Mouse (Mus musculus) small intestine, adult 2 months (tissue): ENCODE measurements around the gene Csnk1g2.

ENCODE experiments used
- CTCF ChIP-seq: fragments of 200-500 bp; IDR thresholded peaks from 2 replicates; pipeline ENCODE4 v1.5.1; 2012; ENCODE audit warnings: low read depth, mild to moderate bottlenecking, control low read depth, inconsistent platforms, low read length, moderate library complexity, mixed read lengths; ENCODE audit not compliant: insufficient replicate concordance, insufficient read length; ENCODE audit errors: extremely low read depth
- POLR2A ChIP-seq: fragments of 200-500 bp; IDR thresholded peaks from 2 replicates; pipeline ENCODE4 v1.6.1; 2012; ENCODE audit warnings: low read depth, mild to moderate bottlenecking, control low read depth, inconsistent platforms, low read length, moderate library complexity

DNA sequence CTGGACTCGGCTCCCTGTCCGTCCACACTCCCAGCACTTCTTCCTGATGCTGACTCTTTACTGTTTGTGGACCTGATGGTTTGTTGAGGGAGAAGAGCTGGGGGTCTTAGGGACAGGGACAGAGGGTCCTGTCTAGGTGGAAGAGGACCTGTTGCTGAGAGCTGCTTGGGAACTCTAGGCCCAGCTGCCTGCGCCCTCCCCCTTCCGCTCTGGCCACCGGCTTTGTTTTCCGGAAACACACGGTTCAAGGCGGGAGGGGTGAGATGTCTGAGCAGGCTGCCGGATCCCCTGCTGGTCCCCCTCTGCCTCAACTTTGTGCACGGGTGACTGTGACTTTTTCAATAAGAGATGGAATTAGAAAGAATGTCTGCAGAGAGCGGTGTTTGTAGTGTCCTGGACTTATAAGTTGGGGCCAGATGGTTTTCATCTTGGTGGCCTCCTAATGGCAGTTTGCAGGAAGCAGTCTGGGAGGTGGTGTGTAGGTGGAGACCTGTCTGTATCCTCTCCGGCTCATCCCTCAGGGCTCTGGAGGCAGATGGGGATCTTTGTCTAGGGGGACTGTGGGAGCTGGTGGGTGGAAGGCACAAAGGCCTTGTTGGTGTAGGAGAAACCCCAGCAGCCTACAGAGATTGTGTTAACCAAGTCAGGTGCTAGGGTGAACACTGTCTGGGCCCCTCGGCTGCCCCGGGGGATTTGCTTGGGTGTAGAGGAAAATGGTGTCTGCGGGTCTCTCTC lies 986 bp downstream of the Csnk1g2 start:
- TF ChIP-seq CTCF (peak; percentile 9; the same call in 1 of the 2 replicates), POLR2A (0 out of 2 replicates have a peak, but pooled peaks have one; percentile 15)
